Mouse (Mus musculus): ENCODE data around the gene Crip1.

DNA sequence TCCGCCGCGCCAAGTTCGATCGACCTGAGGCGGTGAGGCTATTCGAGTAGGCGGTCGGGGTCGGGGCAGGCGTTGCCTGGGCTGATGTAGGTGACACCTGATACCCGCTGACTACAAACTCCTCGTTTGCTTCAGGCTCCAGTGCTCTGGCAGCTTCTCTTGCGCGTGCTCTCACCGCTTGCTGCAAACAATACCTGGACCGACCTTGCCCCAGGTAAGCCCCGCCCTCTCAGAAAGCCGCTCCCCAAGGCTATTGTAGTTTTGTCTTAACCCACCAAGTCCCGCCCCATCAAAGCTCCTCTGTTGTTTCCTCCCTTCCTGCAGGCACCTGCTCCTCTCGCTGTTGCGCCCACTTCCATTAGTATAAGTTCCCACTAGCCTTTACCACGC, 10.4 kb downstream of the Crip1 start:
- TF ChIP-seq EP300 (IDR thresholded peaks at IDR 0.05; ENCODE audit: low read depth in 1 of 2, low read length in 2 of 2) = no peak
- no peak for TF ChIP-seq CTCF (IDR thresholded peaks at IDR 0.05 in 2 of 3, conservative IDR thresholded peaks at IDR 0.05 in 1 of 3; ENCODE audit: control insufficient read depth in 1 of 3, insufficient read depth in 1 of 3, low read depth in 2 of 3, low read length in 3 of 3, poor library complexity in 1 of 3, severe bottlenecking in 1 of 3)
- no peak for TF ChIP-seq NRF1 (IDR thresholded peaks at IDR 0.05; ENCODE audit: insufficient read depth, low read depth, low read length, poor library complexity, severe bottlenecking)
- no peak for TF ChIP-seq CHD1 (IDR thresholded peaks at IDR 0.05; ENCODE audit: low read depth, low read length)
